Mouse (Mus musculus) subcutaneous adipose tissue, adult 2 months (tissue): ENCODE data around the gene Ldb1. TPM values are rescaled to one million over a fixed set of nuclear protein-coding genes. Genes with fewer than 3 reads are reported as not detected.

ENCODE experiments used
- polyA plus RNA-seq: library from polyadenylated mRNA; depleted of rRNA; stranded (reverse); fragments of >200 nt; gene quantifications from 2 replicates; pipeline ENCODE4 v1.2.3, GENCODE M21; 2012; ENCODE audit warnings: low replicate concordance; rRNA removed

The Ldb1 gene
- 207 and 278 TPM in 2 replicates for polyA plus RNA-seq

DNA sequence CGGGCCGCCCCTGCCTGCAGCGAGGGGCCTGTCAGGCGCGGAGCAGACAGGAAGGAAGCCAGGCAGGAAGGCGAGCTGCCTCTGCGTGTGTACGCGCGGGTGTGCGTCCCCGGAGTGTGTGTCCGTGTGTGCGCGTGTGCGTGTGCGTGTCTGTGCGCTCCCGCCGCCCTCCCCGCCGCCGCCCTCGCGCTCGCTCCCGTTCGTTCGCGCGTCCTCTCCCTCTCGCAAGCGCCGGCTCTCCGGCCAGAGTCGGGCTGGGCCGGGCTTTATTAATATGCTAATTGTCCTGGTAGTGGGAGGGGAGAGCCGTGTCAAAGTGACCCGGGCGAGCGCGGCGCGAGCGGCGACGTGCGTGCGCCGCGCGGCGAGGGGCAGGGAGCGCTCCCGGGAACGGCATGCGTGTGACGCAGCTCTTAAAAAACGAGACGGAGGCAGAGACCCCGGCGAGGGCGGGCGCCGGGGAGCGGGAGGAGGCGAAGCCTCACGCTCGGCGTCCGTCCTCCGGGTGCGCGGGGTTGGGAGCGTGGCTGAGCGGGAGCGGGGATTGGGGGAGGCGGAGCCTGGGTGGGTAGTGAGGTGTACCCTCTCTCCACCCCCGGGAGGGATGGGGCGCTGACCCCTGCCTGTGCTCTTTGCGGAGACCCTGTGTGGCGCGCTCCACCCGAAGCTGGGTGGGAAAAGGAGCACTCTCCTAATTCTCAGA, at the start of gene Ldb1:
Ldb1 (minus strand) TSS at position 222 of the 703 bp plus-strand sequence.

DNA sequence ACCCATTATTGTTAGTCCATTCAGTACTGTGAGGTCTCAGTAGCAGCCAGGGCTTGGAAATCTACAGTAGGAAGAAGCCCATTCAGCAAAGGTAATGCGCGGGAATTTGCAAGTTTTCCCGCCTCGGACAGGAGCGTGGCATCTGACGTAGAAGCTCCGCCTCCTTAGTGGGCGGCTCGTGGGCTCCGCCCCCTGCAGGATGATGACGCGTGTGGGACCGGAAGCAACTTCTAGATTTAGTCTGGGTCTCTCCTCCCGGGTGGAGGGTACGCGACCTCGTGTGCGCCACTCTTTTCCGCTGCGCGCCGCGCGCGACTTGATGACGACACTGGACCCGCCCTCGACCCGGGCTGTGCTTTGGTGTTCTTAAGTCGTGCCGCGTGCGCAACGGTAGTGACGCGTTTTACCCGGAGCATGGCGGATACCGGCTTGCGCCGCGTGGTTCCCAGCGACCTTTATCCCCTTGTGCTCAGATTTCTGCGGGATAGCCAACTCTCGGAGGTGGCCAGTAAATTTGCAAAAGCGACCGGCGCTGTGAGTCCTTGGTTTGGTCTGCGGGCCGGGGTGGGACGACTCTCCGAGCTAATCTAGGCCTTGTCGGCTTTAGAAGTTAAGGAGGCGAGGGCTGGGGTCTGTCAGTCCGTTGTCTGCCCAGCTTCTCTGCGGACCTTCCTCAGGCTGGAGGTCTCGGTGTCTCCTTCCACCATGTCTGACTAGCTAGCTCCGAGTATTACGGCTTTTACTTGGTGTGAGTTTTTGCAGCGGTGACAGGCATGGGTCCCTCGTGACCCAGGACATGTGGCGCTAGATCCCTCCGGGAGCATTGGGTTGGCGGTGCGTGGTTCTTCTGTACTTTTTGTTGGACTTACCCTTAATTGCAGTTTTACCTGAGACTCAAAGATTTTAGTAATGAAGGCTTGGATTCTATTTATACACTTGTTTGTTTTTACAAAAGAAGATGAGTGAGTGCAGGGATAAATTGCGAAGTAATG, 30.9 kb upstream of the Ldb1 start, which contains the start of gene Nolc1:
Nolc1 (plus strand) TSS at position 248 of the 992 bp plus-strand sequence.

DNA sequence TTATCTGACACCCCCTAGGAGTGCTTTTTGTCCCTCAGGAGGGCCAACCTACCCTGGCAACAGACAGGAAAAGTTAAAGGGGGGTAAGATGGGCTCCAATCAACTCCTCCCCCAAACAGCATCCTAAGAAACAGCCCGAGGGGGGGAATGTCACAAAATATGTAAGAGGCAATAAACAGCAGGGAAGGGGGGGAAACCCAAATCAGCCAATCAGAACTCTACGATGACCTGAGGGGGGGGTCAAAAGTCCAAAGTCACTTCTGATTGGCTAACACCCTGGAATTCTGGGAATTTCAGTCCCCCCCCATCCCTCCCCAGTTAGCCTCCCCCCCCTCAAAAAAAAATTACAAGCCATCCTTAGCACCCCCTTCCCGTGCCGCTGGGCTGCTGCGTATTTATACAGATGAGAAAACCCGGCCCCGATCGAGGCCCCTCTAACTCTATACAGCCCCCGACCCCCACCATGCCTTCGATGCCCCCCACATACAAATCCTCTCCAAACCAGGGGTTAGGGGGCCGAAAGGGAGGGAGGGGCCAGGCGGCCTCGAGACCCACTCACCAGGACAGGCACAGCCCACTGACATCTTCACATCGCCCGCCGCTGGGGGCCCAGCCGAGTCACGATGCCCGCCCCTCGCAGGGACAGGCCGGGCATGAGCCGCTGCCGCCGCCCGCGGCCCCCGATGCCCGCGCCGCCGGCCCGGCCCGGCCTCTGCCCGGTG, 582 bp downstream of the Ldb1 start, which contains the start of gene Pprc1:
Pprc1 (plus strand) TSS at position 616 of the 722 bp plus-strand sequence.

DNA sequence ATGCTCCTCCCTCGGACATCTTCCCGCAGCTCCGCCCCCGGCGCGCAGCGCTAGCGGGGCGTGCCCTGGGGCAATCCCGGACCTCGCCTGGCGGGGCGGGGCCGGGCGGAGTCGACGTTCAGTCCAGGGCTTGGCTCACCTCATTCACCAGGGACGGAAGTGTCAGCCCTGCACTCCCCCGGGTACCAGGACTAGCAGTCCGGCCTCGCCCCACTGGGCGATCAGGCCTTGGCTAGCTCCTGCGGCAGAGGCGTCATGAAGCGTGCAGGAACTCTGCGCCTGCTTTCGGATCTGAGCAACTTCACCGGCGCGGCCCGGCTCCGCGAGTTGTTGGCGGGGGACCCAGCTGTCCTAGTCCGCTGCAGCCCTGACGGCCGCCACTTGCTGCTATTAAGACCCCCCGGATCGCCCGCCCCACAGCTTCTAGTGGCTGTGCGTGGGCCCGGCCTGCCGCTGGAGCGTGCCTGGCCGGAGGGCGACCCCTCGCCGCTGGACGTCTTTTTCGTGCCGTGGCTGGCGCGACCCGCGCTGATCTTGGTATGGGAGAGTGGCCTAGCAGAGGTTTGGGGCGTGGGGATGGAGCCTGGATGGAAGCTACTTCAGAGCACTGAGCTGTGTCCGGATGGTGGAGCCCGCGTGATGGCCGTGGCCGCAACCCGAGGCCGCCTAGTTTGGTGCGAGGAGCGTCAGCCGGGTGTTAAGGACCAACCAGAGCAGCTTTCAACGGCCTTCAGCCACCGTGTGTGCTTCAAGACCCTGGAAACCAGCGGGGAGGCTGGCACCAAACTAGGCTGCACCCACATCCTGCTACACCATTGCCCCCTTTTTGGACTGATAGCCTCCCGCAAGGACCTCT, 41.4 kb downstream of the Ldb1 start, which contains the start of gene Hps6:
Hps6 (plus strand) TSS at position 138 of the 856 bp plus-strand sequence.

DNA sequence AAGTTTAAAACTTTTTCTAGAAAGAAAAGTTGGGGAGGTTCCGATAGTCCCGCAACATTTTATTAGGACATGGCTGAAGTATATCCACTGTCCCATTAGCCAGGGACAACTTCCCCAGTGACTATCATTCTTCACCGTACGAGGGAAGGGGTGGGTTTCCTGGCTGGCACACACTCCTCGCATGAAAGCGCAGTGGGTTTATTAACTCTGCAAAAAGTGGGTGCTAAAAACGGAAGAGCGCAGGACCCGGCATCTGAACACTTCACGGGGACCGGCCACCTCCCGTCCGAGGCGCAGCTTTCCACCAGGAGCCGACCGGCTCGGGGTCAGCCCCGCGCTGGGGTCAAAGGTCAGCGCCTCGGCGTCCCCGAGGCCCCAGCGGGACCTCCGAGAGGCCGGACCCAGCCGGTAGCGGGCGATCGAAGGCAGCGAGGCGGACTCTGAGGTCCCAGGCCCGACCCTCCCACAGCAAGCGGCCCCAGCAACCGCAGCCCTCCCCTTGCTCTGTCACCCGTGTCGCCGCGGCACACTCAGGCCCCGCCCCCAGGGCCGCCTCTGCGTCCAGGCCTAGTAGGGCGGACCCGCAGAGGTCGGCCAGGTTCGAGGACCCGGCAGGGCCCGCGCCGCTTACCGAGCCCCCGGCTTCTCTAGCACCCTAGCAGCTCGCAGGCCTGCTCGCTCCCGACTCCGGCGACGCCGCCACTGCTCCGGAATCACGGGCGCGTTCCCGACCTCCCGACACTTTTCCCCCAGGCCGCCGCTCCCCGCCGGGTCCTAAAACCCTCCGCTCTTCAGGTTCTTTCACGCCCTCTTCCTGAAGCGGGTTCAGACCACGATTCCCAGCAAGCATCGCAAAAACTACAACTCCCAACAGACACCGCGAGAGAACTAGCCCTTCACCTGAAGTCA, 47.0 kb downstream of the Ldb1 start, which contains the start of gene Armh3:
Armh3 (minus strand) TSS at position 704 of the 909 bp plus-strand sequence.

Other genes starting within 250 kb of the Ldb1 start
- gene Kcnip2, start 229.2 kb downstream of the Ldb1 start, polyA plus RNA-seq, result 0.59 and 3.2 TPM in 2 replicates
- 13.4 and 13.7 TPM in 2 replicates for gene Armh3, start 46.7 kb downstream of the Ldb1 start, polyA plus RNA-seq
- gene Hps6, start 41.7 kb downstream of the Ldb1 start, polyA plus RNA-seq, result 7.1 and 10.7 TPM in 2 replicates
- gene Pprc1, start 328 bp downstream of the Ldb1 start, polyA plus RNA-seq, result 13.8 and 48.0 TPM in 2 replicates
- gene Nolc1, start 30.6 kb upstream of the Ldb1 start, polyA plus RNA-seq, result 7.5 and 19.0 TPM in 2 replicates
- 1.5 and 3.5 TPM in 2 replicates for gene Elovl3, start 86.7 kb upstream of the Ldb1 start, polyA plus RNA-seq
- 0.64 TPM in 1 of 2 replicates, not detected in the other for gene Pitx3, start 103.1 kb upstream of the Ldb1 start, polyA plus RNA-seq
- 69.7 and 96.3 TPM in 2 replicates for gene Gbf1, start 107.3 kb upstream of the Ldb1 start, polyA plus RNA-seq